Mouse (Mus musculus): Measurements from ENCODE around the gene Defa32. TPM values are rescaled to one million over a fixed set of nuclear protein-coding genes. Genes with fewer than 3 reads are reported as not detected.
"Not testable (repeated sequence)": the region's sequence is repeated elsewhere in the genome, so short reads cannot be mapped to it uniquely, and the experiment has no call there.

The Defa32 gene
- polyA plus RNA-seq (2015; fragmentation: Nextera tagmentation; extraction: Ambion mirVana) = not detected in 2 replicates

GRCm38 (mm10) chr8:21528732-21529131 is at the start of gene Defa32:
Gene Defa32 (plus strand): TSS chr8:21529032.
- WGBS = no CpG with 5 or more reads among the region's 2 CpGs
- not testable (repeated sequence) for H3K36me3 ChIP-seq (ENCODE audit: control insufficient read depth, insufficient read depth, low read length); H3K4me1 ChIP-seq (replicated peaks; ENCODE audit: control insufficient read depth, insufficient read depth); H3K27ac ChIP-seq (replicated peaks); ATAC-seq (ENCODE audit: low FRiP score, low TSS enrichment); H3K27me3 ChIP-seq (ENCODE audit: control insufficient read depth, insufficient read depth, low read length); H3K9me3 ChIP-seq (ENCODE audit: control insufficient read depth, low read length); DNase-seq (ENCODE audit: low spot score); H3K4me2 ChIP-seq (replicated peaks; ENCODE audit: low read depth); H3K4me3 ChIP-seq (ENCODE audit: low read depth, low read length); H3K9ac ChIP-seq (ENCODE audit: low read length)

- ATAC-seq (ENCODE audit: low FRiP score, low TSS enrichment); H3K27ac ChIP-seq (replicated peaks); H3K4me2 ChIP-seq (replicated peaks; ENCODE audit: low read depth); DNase-seq (ENCODE audit: low spot score); H3K9me3 ChIP-seq (ENCODE audit: control insufficient read depth, low read length); H3K27me3 ChIP-seq (ENCODE audit: control insufficient read depth, insufficient read depth, low read length); H3K4me3 ChIP-seq (ENCODE audit: low read depth, low read length); H3K36me3 ChIP-seq (ENCODE audit: control insufficient read depth, insufficient read depth, low read length); H3K4me1 ChIP-seq (replicated peaks; ENCODE audit: control insufficient read depth, insufficient read depth); H3K9ac ChIP-seq (ENCODE audit: low read length): not testable (repeated sequence)
- WGBS = no CpG with 5 or more reads among the region's 2 CpGs
Observed at GRCm38 (mm10) chr8:21508958-21509357, 19.9 kb upstream of the Defa32 start, which contains the start of gene Defa20. Gene Defa20 (plus strand): TSS chr8:21509258.

- H3K36me3 ChIP-seq (ENCODE audit: control insufficient read depth, insufficient read depth, low read length); H3K27ac ChIP-seq (replicated peaks); H3K4me3 ChIP-seq (ENCODE audit: low read depth, low read length); DNase-seq (ENCODE audit: low spot score); H3K4me2 ChIP-seq (replicated peaks; ENCODE audit: low read depth); H3K27me3 ChIP-seq (ENCODE audit: control insufficient read depth, insufficient read depth, low read length); H3K4me1 ChIP-seq (replicated peaks; ENCODE audit: control insufficient read depth, insufficient read depth); ATAC-seq (ENCODE audit: low FRiP score, low TSS enrichment); H3K9me3 ChIP-seq (ENCODE audit: control insufficient read depth, low read length); H3K9ac ChIP-seq (ENCODE audit: low read length): not testable (repeated sequence)
- WGBS = no CpG with 5 or more reads among the region's 1 CpGs
Observed at GRCm38 (mm10) chr8:21565086-21565485, 36.3 kb downstream of the Defa32 start, which contains the start of gene Defa37. Gene Defa37 (plus strand): TSS chr8:21565386.

Other genes with a start within 250 kb of the Defa32 start
- gene Defa27, start 213.5 kb upstream of the Defa32 start, polyA plus RNA-seq (2015; fragmentation: Nextera tagmentation; extraction: Ambion mirVana) = not detected in 2 replicates
- gene Defa29, start 202.0 kb upstream of the Defa32 start, polyA plus RNA-seq (2015; fragmentation: Nextera tagmentation; extraction: Ambion mirVana) = not detected in 2 replicates
- not detected in 2 replicates for gene Defa2, start 150.5 kb upstream of the Defa32 start, polyA plus RNA-seq (2015; fragmentation: Nextera tagmentation; extraction: Ambion mirVana)
- not detected in 2 replicates for gene Defa33, start 137.2 kb upstream of the Defa32 start, polyA plus RNA-seq (2015; fragmentation: Nextera tagmentation; extraction: Ambion mirVana)
- gene Defa36, start 101.6 kb upstream of the Defa32 start, polyA plus RNA-seq (2015; fragmentation: Nextera tagmentation; extraction: Ambion mirVana) = not detected in 2 replicates
- gene Gm7849, start 72.5 kb upstream of the Defa32 start, polyA plus RNA-seq (2015; fragmentation: Nextera tagmentation; extraction: Ambion mirVana) = not detected in 2 replicates
- not detected in 2 replicates for gene Defa20, start 19.8 kb upstream of the Defa32 start, polyA plus RNA-seq (2015; fragmentation: Nextera tagmentation; extraction: Ambion mirVana)
- gene Defa37, start 36.4 kb downstream of the Defa32 start, polyA plus RNA-seq (2015; fragmentation: Nextera tagmentation; extraction: Ambion mirVana) = not detected in 2 replicates
- gene Defa28, start 54.0 kb downstream of the Defa32 start, polyA plus RNA-seq (2015; fragmentation: Nextera tagmentation; extraction: Ambion mirVana) = not detected in 2 replicates
- gene Gm7861, start 65.5 kb downstream of the Defa32 start, polyA plus RNA-seq (2015; fragmentation: Nextera tagmentation; extraction: Ambion mirVana) = not detected in 2 replicates
- not detected in 2 replicates for gene Defa26, start 89.2 kb downstream of the Defa32 start, polyA plus RNA-seq (2015; fragmentation: Nextera tagmentation; extraction: Ambion mirVana)
- gene Defa17, start 126.7 kb downstream of the Defa32 start, polyA plus RNA-seq (2015; fragmentation: Nextera tagmentation; extraction: Ambion mirVana) = not detected in 2 replicates
- not detected in 2 replicates for gene Defa34, start 136.8 kb downstream of the Defa32 start, polyA plus RNA-seq (2015; fragmentation: Nextera tagmentation; extraction: Ambion mirVana)
- not detected in 2 replicates for gene AY761184, start 174.6 kb downstream of the Defa32 start, polyA plus RNA-seq (2015; fragmentation: Nextera tagmentation; extraction: Ambion mirVana)
- gene Defa24, start 205.5 kb downstream of the Defa32 start, polyA plus RNA-seq (2015; fragmentation: Nextera tagmentation; extraction: Ambion mirVana) = not detected in 2 replicates